Mouse (Mus musculus): ENCODE data around the gene Uap1l1. TPM values are rescaled to one million over a fixed set of nuclear protein-coding genes. Genes with fewer than 3 reads are reported as not detected.

The Uap1l1 gene
- polyA plus RNA-seq, 1 experiment from 2014 or later, result 5.2 TPM

DNA sequence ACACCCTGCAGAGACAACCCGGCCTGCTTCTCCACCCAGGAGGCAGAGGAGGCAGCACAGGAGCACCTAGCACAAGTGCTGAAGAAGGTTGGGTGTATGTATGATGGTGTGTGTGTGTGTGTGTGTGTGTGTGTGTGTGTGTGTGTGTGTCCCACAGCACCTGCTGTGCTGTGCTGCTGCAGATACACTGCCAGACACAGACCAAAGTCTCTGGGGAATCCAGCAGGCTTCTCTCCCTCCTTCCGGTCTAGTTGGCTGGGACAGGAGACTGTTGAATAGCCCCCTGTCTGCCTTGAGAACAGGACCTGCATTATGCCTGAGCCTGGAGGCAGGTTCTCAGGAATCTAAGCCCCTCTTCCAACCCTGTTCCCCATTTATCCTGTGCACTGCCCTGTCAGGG lies 7.9 kb upstream of the Uap1l1 start:
- peak overlapping the region; percentile 67 for H3K4me3 ChIP-seq (ENCODE audit: low read depth, low read length)
- H3K36me3 ChIP-seq (ENCODE audit: control insufficient read depth, insufficient read depth, low read length), result no peaks in the 10 kb centered on the region
- H3K27me3 ChIP-seq (ENCODE audit: control insufficient read depth, insufficient read depth, low read depth, low read length), result peaks cover under 1% of the 10 kb centered on the region; the same call in 1 of the 2 replicates
- peak overlapping the region; percentile 80 for H3K4me2 ChIP-seq (ENCODE audit: low read length)
- no peak overlapping the region for H3K9ac ChIP-seq (ENCODE audit: low read depth, low read length)
- H3K27ac ChIP-seq (ENCODE audit: low read length), result no peak overlapping the region
- no peak for ATAC-seq
- 7% methylated on average over 2 of the region's 2 CpGs for WGBS
- H3K4me1 ChIP-seq (ENCODE audit: control insufficient read depth, insufficient read depth, low read length), result peaks cover 7% of the 10 kb centered on the region
- H3K9me3 ChIP-seq (replicated peaks; ENCODE audit: control insufficient read depth, low read length, poor library complexity, severe bottlenecking), result no peaks in the 10 kb centered on the region

GRCm38 (mm10) chr2:25372644-25373391 lies 7.3 kb upstream of the Uap1l1 start:
- peak; percentile 16 for ATAC-seq
- Histone ChIP-seq H3K27me3 (ENCODE audit: control insufficient read depth, insufficient read depth, low read depth, low read length) (peaks cover 3% of the 10 kb centered on the region; the same call in 1 of the 2 replicates), H3K9me3 (replicated peaks; ENCODE audit: control insufficient read depth, low read length, poor library complexity, severe bottlenecking) (no peaks in the 10 kb centered on the region), H3K4me3 (ENCODE audit: low read depth, low read length) (peak overlapping the region; percentile 67), H3K4me1 (ENCODE audit: control insufficient read depth, insufficient read depth, low read length) (peaks cover 7% of the 10 kb centered on the region), H3K36me3 (ENCODE audit: control insufficient read depth, insufficient read depth, low read length) (no peaks in the 10 kb centered on the region), H3K4me2 (ENCODE audit: low read length) (peak overlapping the region; percentile 80), H3K9ac (ENCODE audit: low read depth, low read length) (peak overlapping the region; percentile 71), H3K27ac (ENCODE audit: low read length) (no peak overlapping the region)
- WGBS, result 2% methylated on average over 42 of the region's 42 CpGs

DNA sequence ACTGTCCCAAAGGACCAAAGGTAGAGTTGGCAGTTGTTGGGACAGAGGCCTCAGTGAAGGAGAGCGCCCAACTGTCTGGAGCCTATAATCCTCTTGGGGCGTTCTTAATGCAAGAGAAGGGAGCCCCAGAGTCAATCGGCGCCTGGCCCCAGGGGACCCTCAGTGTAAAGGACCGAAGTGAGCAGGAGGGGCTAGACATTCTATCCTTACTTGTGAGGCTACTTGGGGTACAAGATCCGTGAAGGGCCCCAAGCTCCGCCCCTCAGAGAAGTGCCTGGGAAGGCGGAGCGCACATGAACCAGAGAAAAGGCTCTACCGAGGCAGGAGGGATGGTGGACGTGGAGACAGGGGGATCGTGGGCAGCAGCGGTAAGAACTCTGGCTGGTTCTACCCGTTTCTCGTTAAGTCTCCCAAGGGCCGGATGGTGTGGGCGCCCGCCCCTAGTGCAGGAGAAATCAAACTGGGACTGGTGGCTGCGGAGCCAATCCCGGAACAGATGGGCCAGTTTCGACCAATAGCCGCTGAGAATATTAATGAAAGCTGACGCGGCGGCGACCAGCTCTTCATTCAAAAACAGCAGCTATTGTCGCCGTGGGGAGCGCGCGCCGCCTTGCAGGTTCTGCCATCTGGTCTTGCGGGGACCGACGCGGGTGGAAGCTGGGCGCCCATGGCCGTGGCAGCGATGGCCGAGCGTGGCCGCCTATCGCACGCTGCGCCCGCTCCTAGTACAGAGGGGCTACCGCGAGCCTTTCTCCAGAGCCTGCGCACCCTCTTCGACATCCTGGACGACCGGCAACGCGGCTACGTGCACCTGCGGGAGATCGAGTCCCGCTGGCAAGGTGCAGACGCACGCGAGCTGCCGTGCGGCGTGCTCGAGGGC lies 6.5 kb upstream of the Uap1l1 start, which contains the start of gene Sapcd2:
Gene Sapcd2 (plus strand): TSS at position 558 of the 880 bp plus-strand sequence.
- peaks cover 7% of the 10 kb centered on the region for H3K4me1 ChIP-seq (ENCODE audit: control insufficient read depth, insufficient read depth, low read length)
- peaks cover 3% of the 10 kb centered on the region; the same call in 1 of the 2 replicates for H3K27me3 ChIP-seq (ENCODE audit: control insufficient read depth, insufficient read depth, low read depth, low read length)
- peak within 1 kb of the TSS; percentile 19; the same call in 1 of the 2 replicates for H3K27ac ChIP-seq (ENCODE audit: low read length)
- peak within 1 kb of the TSS; percentile 80 for H3K4me2 ChIP-seq (ENCODE audit: low read length)
- ATAC-seq, result peak; percentile 94
- H3K4me3 ChIP-seq (ENCODE audit: low read depth, low read length), result peak within 1 kb of the TSS; percentile 67
- H3K9ac ChIP-seq (ENCODE audit: low read depth, low read length), result peak within 1 kb of the TSS; percentile 71
- H3K36me3 ChIP-seq (ENCODE audit: control insufficient read depth, insufficient read depth, low read length), result no peaks in the 10 kb centered on the region
- WGBS, result under 1% methylated on average over 65 of the region's 65 CpGs
- no peaks in the 10 kb centered on the region for H3K9me3 ChIP-seq (replicated peaks; ENCODE audit: control insufficient read depth, low read length, poor library complexity, severe bottlenecking)

- H3K9me3 ChIP-seq (replicated peaks; ENCODE audit: control insufficient read depth, low read length, poor library complexity, severe bottlenecking), result no peaks in the 10 kb centered on the region
- no peak overlapping the region for H3K27ac ChIP-seq (ENCODE audit: low read length)
- no peaks in the 10 kb centered on the region for H3K36me3 ChIP-seq (ENCODE audit: control insufficient read depth, insufficient read depth, low read length)
- H3K9ac ChIP-seq (ENCODE audit: low read depth, low read length), result no peak overlapping the region
- no peak for ATAC-seq
- 91% methylated on average over 3 of the region's 3 CpGs for WGBS
- no peak overlapping the region for H3K4me3 ChIP-seq (ENCODE audit: low read depth, low read length)
- peaks cover 9% of the 10 kb centered on the region for H3K27me3 ChIP-seq (ENCODE audit: control insufficient read depth, insufficient read depth, low read depth, low read length)
- H3K4me2 ChIP-seq (ENCODE audit: low read length), result no peak overlapping the region
- H3K4me1 ChIP-seq (ENCODE audit: control insufficient read depth, insufficient read depth, low read length), result peaks cover 13% of the 10 kb centered on the region
Measured at GRCm38 (mm10) chr2:25369996-25370395, 4.5 kb upstream of the Uap1l1 start.

DNA sequence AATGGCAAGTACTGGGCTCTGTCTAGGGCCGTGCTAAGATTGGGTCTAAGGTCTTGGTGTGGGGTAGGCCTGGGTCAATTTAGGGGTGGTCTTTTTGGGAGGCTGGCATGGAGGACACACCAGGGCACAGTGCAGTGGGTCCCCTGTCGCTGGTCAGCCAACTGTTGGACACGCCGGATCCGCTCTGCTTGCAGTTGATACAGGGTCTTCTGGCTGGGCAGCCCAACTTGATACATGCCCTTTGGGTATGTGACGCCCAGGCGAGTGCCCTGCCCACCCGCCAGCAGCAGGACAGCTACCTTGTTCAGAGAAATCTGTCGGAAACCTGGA lies 756 bp downstream of the Uap1l1 start:
- H3K27me3 ChIP-seq (ENCODE audit: control insufficient read depth, insufficient read depth, low read depth, low read length), result peaks cover 23% of the 10 kb centered on the region
- no peak overlapping the region for H3K27ac ChIP-seq (ENCODE audit: low read length)
- H3K9me3 ChIP-seq (replicated peaks; ENCODE audit: control insufficient read depth, low read length, poor library complexity, severe bottlenecking), result no peaks in the 10 kb centered on the region
- peak overlapping the region; percentile 71; the same call in 1 of the 2 replicates for H3K9ac ChIP-seq (ENCODE audit: low read depth, low read length)
- 0 out of 2 replicates have a peak, but pooled peaks cover 8% of the 10 kb centered on the region for H3K4me1 ChIP-seq (ENCODE audit: control insufficient read depth, insufficient read depth, low read length)
- H3K36me3 ChIP-seq (ENCODE audit: control insufficient read depth, insufficient read depth, low read length), result no peaks in the 10 kb centered on the region
- peak overlapping the region; percentile 96 for H3K4me2 ChIP-seq (ENCODE audit: low read length)
- peak overlapping the region; percentile 52 for H3K4me3 ChIP-seq (ENCODE audit: low read depth, low read length)
- WGBS, result 31% methylated on average over 9 of the region's 9 CpGs
- 0 out of 2 replicates have a peak, but pooled peaks have one; percentile 19 for ATAC-seq

- Histone ChIP-seq H3K4me2 (ENCODE audit: low read length) (no peak overlapping the region), H3K9ac (ENCODE audit: low read depth, low read length) (no peak overlapping the region), H3K4me3 (ENCODE audit: low read depth, low read length) (no peak overlapping the region), H3K27me3 (ENCODE audit: control insufficient read depth, insufficient read depth, low read depth, low read length) (peaks cover 23% of the 10 kb centered on the region), H3K36me3 (ENCODE audit: control insufficient read depth, insufficient read depth, low read length) (no peaks in the 10 kb centered on the region), H3K4me1 (ENCODE audit: control insufficient read depth, insufficient read depth, low read length) (0 out of 2 replicates have a peak, but pooled peaks cover 8% of the 10 kb centered on the region), H3K27ac (ENCODE audit: low read length) (no peak overlapping the region), H3K9me3 (replicated peaks; ENCODE audit: control insufficient read depth, low read length, poor library complexity, severe bottlenecking) (no peaks in the 10 kb centered on the region)
- 87% methylated on average over 4 of the region's 4 CpGs for WGBS
- ATAC-seq, result no peak
Measured at GRCm38 (mm10) chr2:25364313-25364712, 1.2 kb downstream of the Uap1l1 start.

- no peaks in the 10 kb centered on the region for H3K36me3 ChIP-seq (ENCODE audit: control insufficient read depth, insufficient read depth, low read length)
- 0 out of 2 replicates have a peak, but pooled peaks cover 8% of the 10 kb centered on the region for H3K4me1 ChIP-seq (ENCODE audit: control insufficient read depth, insufficient read depth, low read length)
- WGBS, result 68% methylated on average over 13 of the region's 13 CpGs
- H3K27me3 ChIP-seq (ENCODE audit: control insufficient read depth, insufficient read depth, low read depth, low read length), result peaks cover 23% of the 10 kb centered on the region
- H3K9ac ChIP-seq (ENCODE audit: low read depth, low read length), result no peak overlapping the region
- no peak overlapping the region for H3K4me3 ChIP-seq (ENCODE audit: low read depth, low read length)
- H3K4me2 ChIP-seq (ENCODE audit: low read length), result no peak overlapping the region
- no peak for ATAC-seq
- H3K27ac ChIP-seq (ENCODE audit: low read length), result no peak overlapping the region
- no peaks in the 10 kb centered on the region for H3K9me3 ChIP-seq (replicated peaks; ENCODE audit: control insufficient read depth, low read length, poor library complexity, severe bottlenecking)
Measured at GRCm38 (mm10) chr2:25363478-25364178, 1.9 kb downstream of the Uap1l1 start.

- Histone ChIP-seq H3K4me1 (ENCODE audit: control insufficient read depth, insufficient read depth, low read length) (peaks cover 16% of the 10 kb centered on the region), H3K27me3 (ENCODE audit: control insufficient read depth, insufficient read depth, low read depth, low read length) (peaks cover 13% of the 10 kb centered on the region), H3K9me3 (replicated peaks; ENCODE audit: control insufficient read depth, low read length, poor library complexity, severe bottlenecking) (no peaks in the 10 kb centered on the region), H3K4me3 (ENCODE audit: low read depth, low read length) (no peak overlapping the region), H3K36me3 (ENCODE audit: control insufficient read depth, insufficient read depth, low read length) (no peaks in the 10 kb centered on the region), H3K27ac (ENCODE audit: low read length) (no peak overlapping the region), H3K9ac (ENCODE audit: low read depth, low read length) (no peak overlapping the region), H3K4me2 (ENCODE audit: low read length) (no peak overlapping the region)
- WGBS, result 83% methylated on average over 4 of the region's 4 CpGs
- no peak for ATAC-seq
Measured at GRCm38 (mm10) chr2:25359848-25360247, 5.6 kb downstream of the Uap1l1 start.

Measured in midbrain, embryonic 16.5 days (tissue).